Mouse (Mus musculus): Measurements from ENCODE around the gene Sprr3.
"Not testable (repeated sequence)": the region's sequence is repeated elsewhere in the genome, so short reads cannot be mapped to it uniquely, and the experiment has no call there.

Gene Sprr3

GRCm38 (mm10) chr3:92458620-92459019, at the start of gene Sprr3:
TSS of gene Sprr3 (minus strand) at chr3:92458720.
- DNase-seq (ENCODE audit: low read depth, low spot score), result no peak

DNA sequence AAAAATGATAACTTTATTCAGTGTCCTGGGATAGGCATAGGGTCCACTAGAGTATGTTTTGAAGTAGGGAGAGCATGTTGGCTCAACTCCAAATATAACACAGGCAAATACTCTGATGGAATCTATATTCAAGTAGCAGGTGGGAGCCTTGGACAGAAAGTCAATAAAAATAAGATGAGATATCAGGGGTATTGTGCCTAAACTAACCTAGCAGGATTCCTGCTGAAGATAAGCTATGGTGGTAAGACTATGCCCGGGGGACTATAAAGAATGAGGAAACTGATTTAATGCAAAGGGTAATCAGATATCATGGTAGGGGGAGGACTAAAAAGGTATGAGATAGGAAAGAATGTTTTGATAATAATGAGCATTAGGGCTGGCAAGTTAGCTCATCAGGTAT, 49.7 kb upstream of the Sprr3 start:
- no peak for DNase-seq (ENCODE audit: low read depth, low spot score)

DNA sequence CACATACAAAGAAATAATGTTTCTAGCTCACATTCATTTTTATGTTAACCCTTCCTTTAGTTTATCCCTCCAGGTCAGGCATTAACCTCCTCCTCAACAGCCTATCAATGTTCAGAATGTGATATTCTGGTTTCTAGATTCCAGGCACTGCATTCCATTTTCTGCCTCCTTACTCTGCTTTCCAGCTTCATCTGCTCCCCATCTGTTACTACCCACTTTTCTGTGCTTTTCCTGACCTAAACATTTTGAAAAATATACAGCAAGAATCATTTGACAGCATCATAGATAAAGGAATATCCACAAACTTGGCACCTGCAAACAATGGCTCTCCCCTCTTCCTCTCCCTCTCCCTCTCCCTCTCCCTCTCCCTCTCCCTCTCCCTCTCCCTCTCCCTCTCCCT, 45.0 kb upstream of the Sprr3 start:
- DNase-seq (ENCODE audit: low read depth, low spot score), result no peak

- no peak for DNase-seq (ENCODE audit: low read depth, low spot score)
These were observed 41.9 kb upstream of the Sprr3 start, which contains the start of gene Sprr4 for GRCm38 (mm10) chr3:92500393-92500792. TSS of gene Sprr4 (minus strand) at chr3:92500493.

DNA sequence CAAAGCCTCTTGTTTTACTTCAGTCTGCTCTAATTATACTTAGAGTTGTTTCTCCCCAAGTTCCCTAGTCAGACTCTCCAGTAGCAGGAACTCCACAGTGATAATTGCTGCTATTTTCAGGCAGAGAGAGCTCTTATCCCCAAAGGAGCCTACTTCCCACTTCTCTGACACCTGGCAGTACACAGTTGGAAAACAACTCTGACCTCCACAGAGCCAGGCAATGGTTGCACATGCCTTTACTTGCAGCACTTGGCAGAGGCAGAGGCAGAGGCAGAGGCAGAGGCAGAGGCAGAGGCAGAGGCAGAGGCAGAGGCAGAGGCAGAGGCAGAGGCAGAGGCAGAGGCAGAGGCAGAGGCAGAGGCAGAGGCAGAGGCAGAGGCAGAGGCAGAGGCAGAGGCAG, 31.7 kb upstream of the Sprr3 start:
- DNase-seq (ENCODE audit: low read depth, low spot score), result not testable (repeated sequence)

GRCm38 (mm10) chr3:92486307-92486706, 27.8 kb upstream of the Sprr3 start:
- no peak for DNase-seq (ENCODE audit: low read depth, low spot score)

DNA sequence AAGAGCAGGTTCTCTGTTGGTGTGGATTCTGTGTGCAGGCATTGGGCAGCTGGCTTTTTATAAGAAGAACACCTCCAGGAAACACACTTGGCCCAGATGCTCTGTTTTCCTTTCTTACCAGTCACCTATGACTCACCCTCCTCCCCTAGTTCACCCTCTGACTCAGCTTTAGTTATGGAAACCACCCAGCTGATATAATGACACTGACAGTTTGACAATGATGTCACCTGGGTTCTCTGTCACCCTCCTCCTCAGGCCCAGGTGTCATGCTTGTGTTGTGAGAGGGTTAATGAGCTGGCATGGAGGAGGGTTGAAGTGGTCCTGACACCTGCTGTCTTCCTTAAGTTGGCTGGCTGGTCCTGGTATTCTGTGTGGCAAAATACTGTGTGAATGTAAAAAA, 27.3 kb upstream of the Sprr3 start, which contains the start of gene Sprr1a:
Gene Sprr1a, minus strand, starts transcription at position 33 of the 400 bp plus-strand sequence.
- no peak for DNase-seq (ENCODE audit: low read depth, low spot score)

DNA sequence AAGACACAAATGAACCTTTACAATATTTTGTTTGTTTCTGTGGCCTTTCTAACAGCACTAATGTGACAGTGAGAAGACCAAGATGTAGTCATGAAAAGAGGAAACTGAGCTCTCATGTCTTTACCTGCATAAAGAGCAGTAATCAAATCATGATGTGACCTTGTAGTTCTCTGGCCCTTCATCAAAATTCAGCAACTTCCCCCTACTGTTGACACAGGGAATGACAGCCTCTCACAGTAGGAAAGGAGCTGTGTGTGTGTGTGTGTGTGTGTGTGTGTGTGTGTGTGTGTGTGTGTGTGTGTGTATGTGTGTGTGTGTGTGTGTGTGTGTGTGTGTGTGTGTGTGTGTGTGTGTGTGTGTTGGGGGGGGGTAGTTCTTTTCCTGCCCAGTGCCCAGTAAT, 22.7 kb upstream of the Sprr3 start:
- peak; percentile 13 for DNase-seq (ENCODE audit: low read depth, low spot score)

- no peak for DNase-seq (ENCODE audit: low read depth, low spot score)
These were observed 11.6 kb upstream of the Sprr3 start for GRCm38 (mm10) chr3:92470111-92470510.

GRCm38 (mm10) chr3:92467424-92467823, 8.9 kb upstream of the Sprr3 start:
- DNase-seq (ENCODE audit: low read depth, low spot score), result no peak

DNA sequence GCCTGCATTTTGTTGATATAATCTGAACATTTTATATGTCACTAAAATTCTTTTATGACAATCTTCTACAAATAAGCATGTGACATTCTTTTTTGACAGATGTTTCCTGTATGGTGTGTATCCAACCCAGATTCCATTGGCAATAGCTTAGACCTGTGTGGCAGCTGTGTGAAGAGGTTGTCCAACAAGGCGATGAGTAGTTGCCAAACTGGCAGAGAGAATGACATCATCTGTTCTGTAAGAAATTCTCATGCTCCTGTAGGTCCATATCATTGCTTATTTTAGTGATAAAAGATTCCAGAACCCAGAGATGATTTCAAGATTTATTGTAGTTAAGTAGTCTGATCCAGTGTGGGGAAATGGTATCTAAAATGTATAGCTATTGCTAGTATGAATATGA, 8.1 kb upstream of the Sprr3 start:
- no peak for DNase-seq (ENCODE audit: low read depth, low spot score)

DNA sequence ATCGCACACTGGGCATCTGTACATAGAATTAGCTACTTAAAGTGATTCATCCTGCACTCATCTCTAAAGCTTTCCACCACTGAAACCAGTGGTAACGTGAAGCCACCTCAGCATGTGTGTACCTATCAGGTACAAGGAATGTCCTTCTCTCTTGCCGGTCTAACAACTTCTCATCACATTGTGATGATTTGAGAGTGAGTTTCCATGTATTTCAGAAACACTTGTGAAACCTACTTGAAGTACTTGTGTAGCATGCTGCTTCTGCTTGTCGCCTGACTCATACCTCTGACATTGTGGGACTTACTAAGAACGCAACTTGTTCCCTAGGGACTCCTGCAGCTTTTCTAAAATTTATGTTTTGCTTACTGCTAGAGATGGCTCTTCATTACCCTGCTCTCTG, 3.4 kb downstream of the Sprr3 start:
- no peak for DNase-seq (ENCODE audit: low read depth, low spot score)

DNA sequence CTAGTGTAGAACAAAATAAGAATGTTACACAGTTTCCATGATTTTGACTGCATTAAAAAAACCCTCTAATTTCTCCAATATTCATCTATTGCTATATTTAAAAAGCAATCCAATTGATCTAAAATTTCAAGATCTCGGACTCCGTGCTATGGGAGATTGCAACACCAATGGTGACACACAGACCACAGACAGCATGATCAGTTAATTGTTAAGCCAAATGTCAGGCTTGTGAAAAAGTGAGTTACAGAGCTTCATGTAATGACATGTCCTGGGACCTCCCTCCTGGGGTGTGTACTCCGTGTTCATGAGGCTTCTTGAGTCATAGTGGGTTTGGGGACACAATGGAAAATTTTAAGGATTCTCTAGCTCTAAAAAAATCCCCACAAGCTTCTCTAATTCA, 18.3 kb downstream of the Sprr3 start:
- no peak for DNase-seq (ENCODE audit: low read depth, low spot score)

DNA sequence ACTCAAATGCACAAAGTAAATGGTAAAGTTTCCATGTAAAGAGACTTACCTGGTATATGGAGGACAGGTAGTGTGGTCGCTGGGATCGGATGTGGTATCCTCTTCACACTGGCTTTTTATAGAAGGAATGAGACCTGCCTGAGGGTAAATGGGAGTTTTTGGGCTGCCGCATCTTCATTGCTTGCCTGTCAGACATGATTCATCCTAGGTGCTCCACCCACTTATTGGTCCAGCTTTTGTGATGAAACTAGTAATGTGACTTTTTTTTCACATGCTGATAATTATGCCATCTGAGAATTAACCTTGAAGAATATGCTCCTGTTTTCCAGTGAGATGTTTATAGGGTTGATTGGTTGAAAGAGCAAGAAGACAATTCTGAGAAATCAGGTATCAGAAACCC, 19.8 kb downstream of the Sprr3 start, which contains the start of gene Sprr1b:
Gene Sprr1b, minus strand, starts transcription at position 101 of the 400 bp plus-strand sequence.
- no peak for DNase-seq (ENCODE audit: low read depth, low spot score)

DNA sequence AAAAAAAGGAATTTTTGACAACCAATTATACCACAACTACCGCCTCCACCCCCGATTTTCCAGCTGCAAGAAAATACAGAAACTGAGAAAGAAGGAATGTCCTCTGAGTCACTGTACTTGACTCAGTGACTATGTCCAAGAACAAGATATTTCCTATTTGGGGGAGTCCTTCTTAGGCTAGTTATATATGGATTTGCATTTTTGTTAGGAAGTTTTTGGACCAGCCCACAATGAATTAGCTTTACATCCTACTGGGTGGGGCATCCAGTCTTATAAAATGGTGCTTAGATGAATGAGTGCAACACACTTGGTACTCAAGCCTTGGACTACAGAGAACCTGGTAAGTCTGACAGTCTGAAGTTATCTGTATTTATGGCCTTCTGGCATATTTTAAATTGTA, 26.2 kb downstream of the Sprr3 start, which contains the start of gene Sprr2k:
Gene Sprr2k, plus strand, starts transcription at position 301 of the 400 bp plus-strand sequence.
- no peak for DNase-seq (ENCODE audit: low read depth, low spot score)

GRCm38 (mm10) chr3:92429323-92429722, 29.2 kb downstream of the Sprr3 start, which contains the start of gene Gm9774:
TSS of gene Gm9774 (minus strand) at chr3:92429423.
- DNase-seq (ENCODE audit: low read depth, low spot score), result no peak

- DNase-seq (ENCODE audit: low read depth, low spot score), result no peak
These were observed 40.7 kb downstream of the Sprr3 start, which contains the start of gene Sprr2j-ps for GRCm38 (mm10) chr3:92417782-92418181. TSS of gene Sprr2j-ps (plus strand) at chr3:92418082.

DNA sequence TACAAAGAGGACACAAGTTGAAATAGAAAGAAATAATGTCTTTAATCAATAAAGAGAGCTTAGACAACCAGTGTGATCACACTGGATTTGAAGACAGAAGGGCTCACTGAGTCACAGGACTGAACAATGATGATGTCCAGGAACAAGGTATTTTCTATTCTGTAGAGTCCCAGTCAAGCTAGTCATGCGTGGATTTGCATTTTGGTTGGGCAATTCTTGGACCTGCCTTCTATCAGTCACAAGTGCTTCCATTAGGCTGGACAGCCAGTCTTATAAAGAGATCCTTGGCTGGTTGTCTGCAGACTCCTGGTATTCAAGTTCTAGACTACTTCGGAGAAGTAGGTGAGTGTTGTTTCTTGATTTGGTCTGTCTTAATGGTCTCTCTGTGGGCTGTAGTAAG, 50.8 kb downstream of the Sprr3 start, which contains the start of gene Sprr2i:
Gene Sprr2i, plus strand, starts transcription at position 301 of the 400 bp plus-strand sequence.
- DNase-seq (ENCODE audit: low read depth, low spot score), result no peak

Measured in mesoderm, embryonic 11.5 days (tissue).